ENCODE assay signal across 11 mouse cellular contexts in genomic region chr15:7146529-7146928, GRCm38 (mm10). TPM values are rescaled to one million over a fixed set of nuclear protein-coding genes. Genes with fewer than 3 reads are reported as not detected.
A peak's percentile ranks its signal among the peaks of the same experiment; 100 is the strongest.
DNase-seq lines count a peak whose midpoint lies in the region; ATAC-seq and TF ChIP-seq lines count a peak whose summit lies in the region.
"Had no signal": no experiment of that assay in that cellular context is flagged by ENCODE, and none has a peak within 500 bp of the region (broad histone marks: within the 10 kb centered on the region; RNA-seq: fewer than 3 reads in every experiment).

No protein-coding gene starts in this region.

- H3K36me3 ChIP-seq in forebrain, embryonic 14.5 days (ENCODE audit: control insufficient read depth, insufficient read depth, low read length): no peaks in the 10 kb centered on the region
- no peaks in the 10 kb centered on the region for H3K36me3 ChIP-seq in forebrain, embryonic 11.5 days (ENCODE audit: control insufficient read depth, insufficient read depth, low read length)
- no peaks in the 10 kb centered on the region for H3K36me3 ChIP-seq in neural tube, embryonic 14.5 days (ENCODE audit: control insufficient read depth, insufficient read depth, low read length)
- no peaks in the 10 kb centered on the region for H3K36me3 ChIP-seq in stomach, postnatal 0 days (ENCODE audit: control insufficient read depth, insufficient read depth, low read length)
- H3K36me3 ChIP-seq: limb, embryonic 13.5 days; midbrain, embryonic 15.5 days had no signal

- no peak for TF ChIP-seq EP300 in stomach, postnatal 0 days (optimal IDR thresholded peaks at IDR 0.05)

- no peak overlapping the region for H3K4me2 ChIP-seq in forebrain, embryonic 14.5 days (ENCODE audit: low read length)
- no peak overlapping the region for H3K4me2 ChIP-seq in forebrain, embryonic 11.5 days (ENCODE audit: low read depth, low read length, severe bottlenecking)
- H3K4me2 ChIP-seq in neural tube, embryonic 14.5 days (ENCODE audit: low read depth, low read length): no peak overlapping the region
- no peak overlapping the region for H3K4me2 ChIP-seq in stomach, postnatal 0 days (replicated peaks; ENCODE audit: low read depth)
- H3K4me2 ChIP-seq: limb, embryonic 13.5 days; midbrain, embryonic 15.5 days had no signal

- H3K27ac ChIP-seq in forebrain, embryonic 14.5 days (ENCODE audit: low read depth, low read length): no peak overlapping the region
- no peak overlapping the region for H3K27ac ChIP-seq in forebrain, embryonic 11.5 days (ENCODE audit: low read depth, low read length)
- H3K27ac ChIP-seq in neural tube, embryonic 14.5 days (ENCODE audit: low read depth, low read length): no peak overlapping the region
- no peak overlapping the region for H3K27ac ChIP-seq in stomach, postnatal 0 days (replicated peaks)
- H3K27ac ChIP-seq: limb, embryonic 13.5 days; midbrain, embryonic 15.5 days had no signal

- no peaks in the 10 kb centered on the region for H3K9me3 ChIP-seq in forebrain, embryonic 14.5 days (replicated peaks; ENCODE audit: control insufficient read depth, low read length)
- H3K9me3 ChIP-seq in forebrain, embryonic 11.5 days (ENCODE audit: control insufficient read depth, low read length): no peaks in the 10 kb centered on the region
- no peaks in the 10 kb centered on the region for H3K9me3 ChIP-seq in neural tube, embryonic 14.5 days (ENCODE audit: control insufficient read depth, low read length)
- no peaks in the 10 kb centered on the region for H3K9me3 ChIP-seq in stomach, postnatal 0 days (ENCODE audit: control insufficient read depth, low read length)
- H3K9me3 ChIP-seq: limb, embryonic 13.5 days; midbrain, embryonic 15.5 days had no signal

- no peak for TF ChIP-seq CTCF in stomach, postnatal 0 days (IDR thresholded peaks at IDR 0.05; ENCODE audit: low read depth)

- H3K4me1 ChIP-seq in forebrain, embryonic 14.5 days (ENCODE audit: control insufficient read depth, insufficient read depth, low read length): peaks cover 7% of the 10 kb centered on the region; the same call in 1 of the 2 replicates
- no peaks in the 10 kb centered on the region for H3K4me1 ChIP-seq in forebrain, embryonic 11.5 days (replicated peaks; ENCODE audit: control insufficient read depth, insufficient read depth, low read length)
- H3K4me1 ChIP-seq in neural tube, embryonic 14.5 days (ENCODE audit: control insufficient read depth, insufficient read depth, low read length): no peaks in the 10 kb centered on the region; the same call in 1 of the 2 replicates
- H3K4me1 ChIP-seq in stomach, postnatal 0 days (replicated peaks; ENCODE audit: control insufficient read depth, insufficient read depth): 0 out of 2 replicates have a peak, but pooled peaks cover 3% of the 10 kb centered on the region

- H3K4me3 ChIP-seq in forebrain, embryonic 14.5 days (ENCODE audit: low read depth, low read length): no peak overlapping the region
- no peak overlapping the region for H3K4me3 ChIP-seq in forebrain, embryonic 11.5 days (ENCODE audit: low read depth, low read length)
- no peak overlapping the region for H3K4me3 ChIP-seq in neural tube, embryonic 14.5 days (ENCODE audit: low read depth, low read length)
- no peak overlapping the region for H3K4me3 ChIP-seq in stomach, postnatal 0 days (ENCODE audit: low read depth, low read length)
- H3K4me3 ChIP-seq: limb, embryonic 13.5 days; midbrain, embryonic 15.5 days had no signal

- peak; percentile 60; the same call in 1 of the 2 replicates for ATAC-seq in forebrain, embryonic 14.5 days
- ATAC-seq in forebrain, embryonic 11.5 days (replicated peaks; ENCODE audit: low FRiP score): no peak
- ATAC-seq in neural tube, embryonic 14.5 days (ENCODE audit: low read depth): peak; percentile 25; the same call in 1 of the 2 replicates
- ATAC-seq in stomach, postnatal 0 days (ENCODE audit: low FRiP score, low TSS enrichment): no peak
- ATAC-seq: midbrain, embryonic 15.5 days had no signal

- DNase-seq in forebrain, embryonic 14.5 days (ENCODE audit: low spot score): peak; percentile 63
- no peak for DNase-seq in forebrain, embryonic 11.5 days (ENCODE audit: low spot score)
- DNase-seq in neural tube, embryonic 10.5 days (ENCODE audit: extremely low spot score, low spot score): no peak
- peak; percentile 43 to 58 for DNase-seq in left cerebral cortex, postnatal 14 days (ENCODE audit: low spot score in 2 of 2)
- DNase-seq in stomach, postnatal 0 days (ENCODE audit: low spot score): peak; percentile 62
- DNase-seq in cerebellum, postnatal 25 days: no peak
- no peak for DNase-seq in heart, adult 9 months (ENCODE audit: low spot score in 2 of 2)
- DNase-seq: gastrocnemius, postnatal 10 days had no signal

- intact Hi-C loops in left cerebral cortex, postnatal 14 days (cut with DNase I): no loop called here

- WGBS in forebrain, embryonic 14.5 days: 66% methylated on average over 8 of the region's 8 CpGs
- WGBS in forebrain, embryonic 11.5 days: 87% methylated on average over 8 of the region's 8 CpGs
- WGBS in neural tube, embryonic 14.5 days: 67% methylated on average over 8 of the region's 8 CpGs
- 47% methylated on average over 8 of the region's 8 CpGs for WGBS in stomach, postnatal 0 days

- no peak overlapping the region for H3K9ac ChIP-seq in forebrain, embryonic 14.5 days (ENCODE audit: low read length)
- H3K9ac ChIP-seq in forebrain, embryonic 11.5 days (ENCODE audit: low read length): no peak overlapping the region
- no peak overlapping the region for H3K9ac ChIP-seq in neural tube, embryonic 14.5 days (replicated peaks; ENCODE audit: low read depth, low read length)
- H3K9ac ChIP-seq in stomach, postnatal 0 days (ENCODE audit: low read length): no peak overlapping the region
- H3K9ac ChIP-seq: limb, embryonic 13.5 days; midbrain, embryonic 15.5 days had no signal

- H3K27me3 ChIP-seq in forebrain, embryonic 14.5 days (replicated peaks; ENCODE audit: control insufficient read depth, insufficient read depth, low read length): no peaks in the 10 kb centered on the region
- H3K27me3 ChIP-seq in forebrain, embryonic 11.5 days (ENCODE audit: control insufficient read depth, insufficient read depth, low read length): no peaks in the 10 kb centered on the region
- no peaks in the 10 kb centered on the region for H3K27me3 ChIP-seq in neural tube, embryonic 14.5 days (ENCODE audit: control insufficient read depth, insufficient read depth, low read length)
- no peaks in the 10 kb centered on the region for H3K27me3 ChIP-seq in stomach, postnatal 0 days (ENCODE audit: control insufficient read depth, insufficient read depth, low read length)
- H3K27me3 ChIP-seq: limb, embryonic 13.5 days; midbrain, embryonic 15.5 days had no signal

RNA-seq across cellular contexts. Expression of gene Lifr, which starts 56.1 kb away (rescaled TPM):
- polyA plus RNA-seq in forebrain, embryonic 14.5 days (2014; fragmentation: Nextera tagmentation; extraction: Ambion mirVana): 8.5 and 10.7 TPM in 2 replicates
- 9.4 and 10.7 TPM in 2 replicates for polyA plus RNA-seq in forebrain, embryonic 11.5 days (2014; fragmentation: Nextera tagmentation; extraction: Ambion mirVana)
- 32.1 and 48.0 TPM in 2 replicates for polyA plus RNA-seq in neural tube, embryonic 14.5 days (2014; fragmentation: Nextera tagmentation; extraction: Ambion mirVana)
- 10 to 100 TPM; 37.7 to 41.2 TPM for total RNA-seq in left cerebral cortex, postnatal 14 days (2021)
- 15.4 and 15.6 TPM in 2 replicates for polyA plus RNA-seq in stomach, postnatal 0 days (2015; fragmentation: Nextera tagmentation; extraction: Ambion mirVana)

Comparison
In these comparisons a context has a peak if more than half of its experiments do, and no peak if none do; other contexts are left out.
1. ATAC-seq: peak in forebrain, embryonic 14.5 days (single experiment) and neural tube, embryonic 14.5 days (single experiment); none in forebrain, embryonic 11.5 days (single experiment) and stomach, postnatal 0 days (single experiment).
2. DNase-seq: peak in forebrain, embryonic 14.5 days (single experiment), left cerebral cortex, postnatal 14 days (2 of 2) and stomach, postnatal 0 days (single experiment); none in forebrain, embryonic 11.5 days (single experiment), neural tube, embryonic 10.5 days (single experiment), cerebellum, postnatal 25 days (0 of 2) and heart, adult 9 months (0 of 2).